Mouse (Mus musculus): ENCODE data around the gene Usp17lc.
"Not testable (repeated sequence)": the region's sequence is repeated elsewhere in the genome, so short reads cannot be mapped to it uniquely, and the experiment has no call there.

Usp17lc gene

DNA sequence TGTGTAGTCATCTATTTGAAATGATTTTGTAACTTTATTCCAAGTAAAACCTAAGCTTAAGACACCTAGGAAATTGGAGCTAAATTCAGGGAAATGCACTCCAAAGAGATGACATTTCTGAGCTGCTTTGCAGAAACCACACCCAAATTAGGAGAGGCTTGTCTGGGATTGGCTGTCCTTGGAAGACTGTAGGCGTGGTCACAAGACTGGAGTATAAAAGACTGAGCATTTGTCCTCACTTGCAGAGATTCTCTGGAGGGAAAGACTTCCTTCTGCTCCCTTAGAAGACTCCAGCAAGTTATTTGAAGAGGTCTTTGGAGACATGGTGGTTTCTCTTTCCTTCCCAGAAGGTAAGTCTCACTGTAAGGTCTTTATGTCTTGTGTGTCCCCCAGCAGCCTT lies at the start of gene Usp17lc:
Gene Usp17lc (plus strand): TSS at position 301 of the 400 bp plus-strand sequence.
- DNase-seq (ENCODE audit: low spot score) = not testable (repeated sequence)

DNA sequence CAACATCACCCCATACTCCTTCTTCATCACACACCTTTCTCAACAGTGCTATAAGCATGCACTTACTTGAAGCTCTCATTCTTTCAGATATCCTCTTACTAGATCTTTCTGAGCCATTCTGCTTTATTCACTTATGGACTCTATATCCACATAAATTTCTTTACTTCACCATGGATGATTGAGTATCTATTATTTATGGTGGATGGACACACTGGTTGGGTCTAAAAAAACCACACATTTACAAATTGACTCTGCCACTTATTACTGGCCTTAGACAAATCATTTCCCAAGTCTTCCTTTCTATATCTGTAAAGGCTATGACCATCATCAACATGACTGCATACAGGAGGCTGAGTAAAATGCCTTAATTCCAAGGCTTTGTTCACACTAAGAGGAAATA lies 28.8 kb upstream of the Usp17lc start, which contains the start of gene Olfr603:
Gene Olfr603 (minus strand): TSS at position 101 of the 400 bp plus-strand sequence.
- no peak for DNase-seq (ENCODE audit: low spot score)

DNA sequence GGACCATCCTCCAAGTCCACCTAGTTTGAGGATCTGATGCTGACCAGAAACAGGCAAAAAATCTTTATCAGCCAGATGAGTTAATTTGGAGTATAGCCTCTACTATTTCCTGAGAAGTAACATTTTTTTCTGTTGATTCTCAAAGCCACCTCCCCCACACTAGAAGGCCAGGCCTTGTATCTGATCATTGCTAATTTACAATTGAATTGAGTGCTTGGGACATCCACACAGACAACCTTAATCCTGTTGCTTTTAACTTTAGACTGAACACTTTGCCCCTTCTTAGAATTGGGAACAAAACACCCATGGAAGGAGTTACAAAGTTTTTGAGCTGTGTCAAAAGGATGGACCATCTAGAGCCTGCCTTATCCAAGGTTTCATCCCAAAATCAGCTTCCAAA lies 17.1 kb upstream of the Usp17lc start:
- DNase-seq (ENCODE audit: low spot score) = no peak

DNA sequence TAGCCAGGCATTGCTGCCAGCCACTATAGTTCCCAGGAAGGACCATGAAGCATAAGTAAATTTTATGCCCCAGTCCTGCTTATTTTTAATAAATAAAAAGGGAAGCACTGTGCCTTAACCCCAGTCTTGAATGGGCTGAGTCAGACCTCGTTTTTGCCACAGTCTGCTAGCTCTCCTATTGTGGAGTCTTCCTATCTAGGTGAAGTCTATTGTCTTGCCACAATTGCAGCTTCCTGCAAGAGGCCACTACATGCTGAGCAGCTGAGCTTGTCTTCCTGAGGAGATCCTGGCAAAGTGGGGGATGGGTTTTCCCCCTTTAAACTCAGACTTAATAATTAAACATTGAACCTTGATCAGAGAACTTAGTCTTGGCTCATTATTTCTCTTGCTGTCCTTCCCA lies 15.9 kb upstream of the Usp17lc start:
- no peak for DNase-seq (ENCODE audit: low spot score)

DNA sequence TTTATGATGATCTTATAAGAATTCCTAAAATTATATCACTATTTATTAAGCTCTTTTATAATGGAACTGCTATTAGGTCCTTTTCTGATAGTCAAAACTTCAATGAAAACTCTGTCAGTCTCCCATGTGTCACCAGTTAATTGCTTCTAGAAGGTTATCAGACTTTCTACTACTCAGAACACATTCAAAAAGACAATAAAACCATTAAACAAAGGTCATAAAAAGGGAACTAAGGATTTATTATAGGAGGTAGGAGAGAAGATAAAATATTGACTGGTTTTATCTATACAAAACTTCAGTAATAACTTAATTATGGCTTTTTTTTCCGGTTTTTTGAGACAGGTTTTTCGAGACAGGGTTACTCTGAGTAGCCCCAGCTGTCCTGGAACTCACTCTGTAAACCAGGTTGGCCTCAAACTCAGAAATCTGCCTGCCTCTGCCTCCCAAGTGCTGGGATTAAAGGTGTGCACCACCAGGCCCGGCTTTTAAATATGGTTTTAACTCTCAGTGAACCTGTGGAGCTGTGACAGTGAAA lies 8.3 kb upstream of the Usp17lc start:
- not testable (repeated sequence) for DNase-seq (ENCODE audit: low spot score)

DNA sequence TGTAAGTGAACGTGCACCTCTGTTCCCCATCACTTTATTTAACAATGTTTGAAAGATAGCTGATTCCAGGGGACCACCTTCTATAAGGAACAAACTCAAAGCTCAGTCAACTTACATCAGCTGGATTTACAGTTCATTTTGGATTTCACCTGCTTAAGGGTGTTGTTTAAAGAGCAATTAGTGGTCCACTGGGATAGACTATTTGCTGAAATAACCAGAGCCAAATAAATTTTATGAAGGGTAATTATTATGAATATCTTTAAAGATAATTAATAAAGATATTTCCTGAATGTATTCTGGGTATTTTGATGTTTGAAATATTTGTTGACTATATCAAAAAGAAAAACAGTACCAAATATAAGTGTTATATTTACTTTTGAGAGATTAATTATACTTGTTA lies 30.5 kb downstream of the Usp17lc start, which contains the start of gene Olfr605:
Gene Olfr605 (minus strand): TSS at position 101 of the 400 bp plus-strand sequence.
- DNase-seq (ENCODE audit: low spot score) = no peak

DNA sequence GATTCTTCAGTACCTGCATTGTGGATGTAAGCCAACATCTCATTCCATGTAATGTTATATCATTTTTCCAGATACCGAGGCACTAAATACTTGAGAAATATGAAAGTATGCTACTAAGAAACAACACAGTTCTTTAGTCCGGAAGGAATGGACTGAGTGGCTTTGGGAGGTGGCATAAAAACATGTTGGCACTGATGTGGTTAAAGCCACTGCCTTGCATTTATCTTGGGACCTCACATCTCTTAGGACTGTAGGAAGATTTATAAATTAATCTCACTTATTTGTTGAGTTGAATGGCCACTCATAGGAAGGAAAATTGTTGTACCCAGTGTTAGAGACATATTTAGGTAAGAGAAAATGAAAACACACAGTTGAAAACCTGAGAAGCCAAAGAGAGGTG lies 33.9 kb downstream of the Usp17lc start, which contains the start of gene Olfr606:
Gene Olfr606 (plus strand): TSS at position 301 of the 400 bp plus-strand sequence.
- no peak for DNase-seq (ENCODE audit: low spot score)

DNA sequence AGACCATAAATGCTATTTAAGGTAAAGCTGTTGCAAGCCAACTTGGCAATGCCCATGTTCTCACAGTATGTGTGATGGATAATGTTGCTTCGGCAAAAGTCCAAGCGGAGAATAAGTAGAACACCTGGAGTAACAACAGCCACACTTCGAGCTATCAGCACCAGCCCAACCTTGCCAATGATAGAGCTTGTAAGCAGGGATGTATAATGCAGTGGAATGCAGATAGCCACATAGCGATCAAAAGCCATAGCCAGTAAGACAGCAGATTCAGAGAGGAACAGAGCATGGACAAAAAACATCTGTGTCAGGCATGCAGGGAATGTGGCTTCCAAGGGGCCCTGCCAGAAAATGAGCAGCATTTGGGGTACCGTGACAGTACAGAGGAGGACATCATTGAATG lies 45.7 kb downstream of the Usp17lc start:
- no peak for DNase-seq (ENCODE audit: low spot score)

Data from embryo, embryonic 10 days (tissue).